Comparison of ENCODE assay signal across 20 mouse cellular contexts in genomic region chr5:74279673-74280072, GRCm38 (mm10).
DNase-seq lines count a peak whose midpoint lies in the region; ATAC-seq and TF ChIP-seq lines count a peak whose summit lies in the region.
"Had no signal": no experiment of that assay in that cellular context is flagged by ENCODE, and none has a peak within 500 bp of the region (broad histone marks: within the 10 kb centered on the region; RNA-seq: fewer than 3 reads in every experiment).

No protein-coding gene starts in this region.

- 72% methylated on average over 7 of the region's 7 CpGs for WGBS in kidney, embryonic 15.5 days
- WGBS in lung, embryonic 14.5 days = 62% methylated on average over 7 of the region's 7 CpGs

- ATAC-seq in kidney, embryonic 15.5 days (replicated peaks; ENCODE audit: low FRiP score) = no peak
- no peak for ATAC-seq in lung, embryonic 14.5 days (ENCODE audit: insufficient read depth)
- ATAC-seq: forebrain, embryonic 14.5 days had no signal

- no peaks in the 10 kb centered on the region; the same call in 1 of the 2 replicates for H3K27me3 ChIP-seq in kidney, embryonic 15.5 days
- no peaks in the 10 kb centered on the region for H3K27me3 ChIP-seq in lung, embryonic 14.5 days (ENCODE audit: insufficient read depth, low read length)
- H3K27me3 ChIP-seq: embryonic facial prominence, embryonic 15.5 days; heart, embryonic 13.5 days had no signal

- H3K9ac ChIP-seq in kidney, embryonic 15.5 days = no peak overlapping the region
- no peak overlapping the region for H3K9ac ChIP-seq in lung, embryonic 14.5 days
- H3K9ac ChIP-seq: embryonic facial prominence, embryonic 15.5 days; heart, embryonic 13.5 days; hindbrain, embryonic 12.5 days had no signal

- H3K36me3 ChIP-seq in kidney, embryonic 15.5 days = no peaks in the 10 kb centered on the region
- H3K36me3 ChIP-seq in lung, embryonic 14.5 days (ENCODE audit: insufficient read depth) = no peaks in the 10 kb centered on the region
- H3K36me3 ChIP-seq: embryonic facial prominence, embryonic 15.5 days; forebrain, embryonic 10.5 days; heart, embryonic 13.5 days; hindbrain, embryonic 12.5 days had no signal

- TF ChIP-seq CTCF in lung, embryonic 14.5 days (IDR thresholded peaks at IDR 0.05; ENCODE audit: low read depth) = no peak

- H3K9me3 ChIP-seq in kidney, embryonic 15.5 days (replicated peaks) = no peaks in the 10 kb centered on the region
- H3K9me3 ChIP-seq in lung, embryonic 14.5 days (ENCODE audit: low read depth, low read length) = no peaks in the 10 kb centered on the region
- H3K9me3 ChIP-seq: embryonic facial prominence, embryonic 15.5 days; forebrain, embryonic 10.5 days; heart, embryonic 13.5 days; hindbrain, embryonic 12.5 days had no signal

- H3K4me1 ChIP-seq in kidney, embryonic 15.5 days = peaks cover 19% of the 10 kb centered on the region
- H3K4me1 ChIP-seq in lung, embryonic 14.5 days (ENCODE audit: insufficient read depth) = peaks cover 11% of the 10 kb centered on the region

- no peak overlapping the region for H3K4me3 ChIP-seq in kidney, embryonic 15.5 days (replicated peaks)
- H3K4me3 ChIP-seq in lung, embryonic 14.5 days (ENCODE audit: low read depth, low read length) = no peak overlapping the region
- H3K4me3 ChIP-seq: embryonic facial prominence, embryonic 15.5 days; erythroblast, embryonic 14.5 days; forebrain, embryonic 10.5 days; gastrocnemius, adult 2 months; heart, embryonic 13.5 days; hindbrain, embryonic 12.5 days had no signal

- peak; percentile 43 to 50 for DNase-seq in cerebellum, postnatal 10 days
- DNase-seq in cerebellum, adult 18-20 months = no peak
- peak; percentile 26 for DNase-seq in kidney, adult 9 months
- peak; percentile 45 for DNase-seq in lung, embryonic 14.5 days
- DNase-seq in lung, postnatal 4 days = no peak
- peak; percentile 17 for DNase-seq in urinary bladder, postnatal 14 days (ENCODE audit: low spot score)
- DNase-seq in urinary bladder, postnatal 4 days (ENCODE audit: low spot score in 2 of 2) = no peak
- DNase-seq: adrenal gland, postnatal 10 days; cerebellum, adult 2 months; embryo, embryonic 11 days; gastrocnemius, adult 2 months; gastrocnemius, postnatal 25 days; heart, postnatal 4 days had no signal

- H3K27ac ChIP-seq in kidney, embryonic 15.5 days = no peak overlapping the region
- H3K27ac ChIP-seq in lung, embryonic 14.5 days (ENCODE audit: low read depth) = no peak overlapping the region
- H3K27ac ChIP-seq: embryonic facial prominence, embryonic 15.5 days; forebrain, embryonic 10.5 days; gastrocnemius, adult 2 months; heart, embryonic 13.5 days; hindbrain, embryonic 12.5 days had no signal

- no peak overlapping the region for H3K4me2 ChIP-seq in kidney, embryonic 15.5 days
- no peak overlapping the region for H3K4me2 ChIP-seq in lung, embryonic 14.5 days
- H3K4me2 ChIP-seq: embryonic facial prominence, embryonic 15.5 days; heart, embryonic 13.5 days; hindbrain, embryonic 12.5 days had no signal

Comparison
In these comparisons a context has a peak if more than half of its experiments do, and no peak if none do; other contexts are left out.
1. DNase-seq: peak in cerebellum, postnatal 10 days (2 of 2), kidney, adult 9 months (single experiment), lung, embryonic 14.5 days (single experiment) and urinary bladder, postnatal 14 days (single experiment); none in cerebellum, adult 18-20 months (0 of 2), lung, postnatal 4 days (0 of 2) and urinary bladder, postnatal 4 days (0 of 2).